Mouse (Mus musculus) spleen, adult 2 months (tissue): Measurements from ENCODE around the gene Samm50.

Source experiments
- CTCF ChIP-seq: fragments of 200-500 bp; IDR thresholded peaks from 2 replicates; pipeline ENCODE4 v1.5.1; 2011; ENCODE audit warnings: mild to moderate bottlenecking, inconsistent platforms; ENCODE audit not compliant: insufficient read depth, insufficient read length, insufficient replicate concordance; ENCODE audit errors: extremely low read depth
- POLR2A ChIP-seq: fragments of 200-500 bp; IDR thresholded peaks from 2 replicates; pipeline ENCODE4 v1.6.1; 2011; ENCODE audit warnings: low read depth, low read length, inconsistent platforms

DNA sequence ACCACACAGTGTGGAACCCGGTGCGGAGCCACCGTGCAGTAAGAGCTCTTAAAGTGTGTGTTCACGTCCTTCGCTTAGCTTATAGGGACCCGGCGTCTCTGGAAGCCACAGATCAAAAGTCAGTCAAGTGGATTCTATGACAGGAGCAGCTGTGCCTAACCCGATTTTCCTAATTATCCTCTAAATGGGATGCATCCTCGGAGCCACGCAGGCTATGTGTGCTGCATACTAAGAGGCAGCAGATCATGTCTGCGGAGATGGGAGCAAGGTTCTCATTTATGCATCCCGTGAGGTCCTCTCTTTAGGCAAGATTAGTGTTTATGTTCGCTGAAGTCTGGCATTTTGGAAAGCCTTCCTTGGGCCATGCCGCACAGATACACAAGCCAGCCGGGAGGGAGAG lies 34.9 kb downstream of the Samm50 start:
- no peak for TF ChIP-seq CTCF
- TF ChIP-seq POLR2A: no peak
